Mouse (Mus musculus): ENCODE measurements around the gene Actbl2. TPM values are rescaled to one million over a fixed set of nuclear protein-coding genes. Genes with fewer than 3 reads are reported as not detected.
A peak's percentile ranks its signal among the peaks of the same experiment; 100 is the strongest.

Actbl2 gene
- total RNA-seq, 2 experiments from 2014 or later = not detected

DNA sequence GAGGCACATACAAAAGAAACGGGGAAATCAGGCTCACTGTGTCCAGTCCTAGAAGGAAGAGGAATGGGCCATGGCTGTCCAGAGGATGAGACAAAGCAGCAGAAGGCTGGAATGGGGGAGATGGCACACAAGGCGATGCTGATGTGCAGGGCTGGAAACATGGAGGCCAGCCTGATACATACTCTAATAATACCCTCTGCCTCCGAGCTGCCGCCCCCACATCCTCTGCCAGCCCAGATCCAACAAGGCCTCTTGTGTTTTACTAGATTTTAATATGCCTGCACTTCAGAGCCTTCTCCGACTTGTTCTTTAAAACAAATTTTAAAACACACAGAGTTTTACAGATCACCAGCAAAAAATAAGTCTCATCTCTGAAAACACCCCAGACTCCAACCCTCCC, 14.2 kb downstream of the Actbl2 start:
- intact Hi-C loops (cut with DNase I) = no loop called here
- no peak for DNase-seq

DNA sequence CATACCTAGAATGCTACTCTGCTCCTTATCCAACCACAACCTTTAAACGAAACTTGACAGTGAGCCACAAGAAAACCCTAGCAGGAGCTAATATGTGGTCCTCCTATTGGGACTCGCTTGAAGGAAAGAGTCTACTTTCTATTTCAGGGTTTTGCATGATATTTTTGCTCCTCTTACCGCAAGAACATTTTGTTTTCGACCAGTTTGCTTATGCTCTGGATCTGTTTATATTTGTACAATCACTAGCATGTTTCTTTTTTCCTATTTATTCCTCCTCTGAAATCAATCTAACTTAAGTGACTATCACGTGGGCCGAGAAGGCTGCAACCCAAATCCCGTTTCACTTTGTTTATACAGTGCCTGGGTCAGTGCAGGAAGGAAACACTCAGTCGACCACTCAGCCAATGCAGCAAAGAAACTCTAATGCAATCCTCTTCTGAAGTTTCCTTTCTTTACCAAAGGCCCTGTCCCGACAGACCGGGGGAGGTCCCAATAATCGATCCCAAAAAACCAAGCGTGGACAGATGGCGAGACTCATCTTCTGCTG, 15.0 kb downstream of the Actbl2 start:
- no peak for DNase-seq
- intact Hi-C loops (cut with DNase I) = no loop called here

DNA sequence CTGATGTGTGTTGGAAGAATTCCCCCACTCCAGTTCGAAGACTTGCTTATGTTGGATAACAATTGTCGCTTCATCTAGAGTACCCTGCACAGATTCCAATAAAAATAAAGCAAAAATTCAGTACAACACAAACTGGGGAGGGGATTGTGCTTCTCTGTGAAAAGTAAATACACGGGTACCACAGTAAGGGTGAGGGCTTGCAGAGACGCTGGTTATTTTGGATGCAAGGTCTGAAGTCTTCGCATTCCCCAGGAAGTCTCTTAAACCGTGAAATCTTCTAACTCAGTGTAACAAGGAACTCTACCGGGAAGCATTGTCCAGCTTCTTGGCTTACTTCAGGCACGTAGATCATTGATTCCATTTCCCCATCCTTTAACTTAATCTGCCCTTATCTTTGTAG, 17.1 kb downstream of the Actbl2 start:
- intact Hi-C loops (cut with DNase I) = no loop called here
- DNase-seq = no peak

DNA sequence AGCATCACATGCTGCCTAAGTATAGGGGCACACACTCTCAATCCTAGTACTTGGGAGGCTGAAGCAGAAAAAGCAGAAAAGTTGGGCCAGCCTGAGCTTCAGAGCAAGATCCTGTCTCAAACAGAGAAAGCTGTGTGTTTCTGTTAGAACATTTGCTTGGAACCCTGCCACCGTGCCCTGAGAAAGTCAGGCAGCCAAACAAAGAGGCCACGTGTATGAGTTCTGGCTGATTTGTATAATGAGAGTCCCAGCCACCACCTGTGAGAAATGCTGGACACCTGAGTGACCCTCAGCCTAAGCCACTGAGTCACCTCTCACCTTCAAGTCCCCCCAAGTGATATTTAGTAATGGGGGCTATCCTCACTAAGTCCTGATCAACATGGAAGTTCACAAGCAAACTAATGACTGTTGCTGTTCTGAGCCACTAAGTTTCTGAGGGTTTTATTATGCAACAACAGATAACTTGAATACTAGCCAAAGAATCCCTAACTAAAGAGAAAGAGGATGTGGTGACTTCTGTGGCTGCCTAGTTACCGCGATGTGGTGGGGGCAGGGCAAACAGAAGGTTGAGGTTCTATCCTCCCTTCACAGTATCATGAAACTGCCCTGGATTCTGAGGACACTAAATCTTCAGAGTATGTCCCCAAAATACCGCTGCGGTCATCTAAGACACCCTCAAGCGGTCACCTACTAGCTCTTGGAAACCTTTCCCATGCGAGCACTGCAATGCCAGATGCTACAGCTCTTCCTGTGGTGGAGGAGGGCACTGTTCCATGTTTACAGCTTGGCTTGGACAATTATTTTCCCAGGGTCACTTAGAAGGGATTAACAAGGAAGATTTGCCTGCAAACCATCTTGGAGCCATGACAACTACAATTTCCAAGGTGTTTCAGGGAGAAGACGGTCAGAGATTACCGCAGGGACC, 31.9 kb downstream of the Actbl2 start:
- DNase-seq = peak; percentile 14 to 21
- intact Hi-C loops (cut with DNase I) = no loop called here

DNA sequence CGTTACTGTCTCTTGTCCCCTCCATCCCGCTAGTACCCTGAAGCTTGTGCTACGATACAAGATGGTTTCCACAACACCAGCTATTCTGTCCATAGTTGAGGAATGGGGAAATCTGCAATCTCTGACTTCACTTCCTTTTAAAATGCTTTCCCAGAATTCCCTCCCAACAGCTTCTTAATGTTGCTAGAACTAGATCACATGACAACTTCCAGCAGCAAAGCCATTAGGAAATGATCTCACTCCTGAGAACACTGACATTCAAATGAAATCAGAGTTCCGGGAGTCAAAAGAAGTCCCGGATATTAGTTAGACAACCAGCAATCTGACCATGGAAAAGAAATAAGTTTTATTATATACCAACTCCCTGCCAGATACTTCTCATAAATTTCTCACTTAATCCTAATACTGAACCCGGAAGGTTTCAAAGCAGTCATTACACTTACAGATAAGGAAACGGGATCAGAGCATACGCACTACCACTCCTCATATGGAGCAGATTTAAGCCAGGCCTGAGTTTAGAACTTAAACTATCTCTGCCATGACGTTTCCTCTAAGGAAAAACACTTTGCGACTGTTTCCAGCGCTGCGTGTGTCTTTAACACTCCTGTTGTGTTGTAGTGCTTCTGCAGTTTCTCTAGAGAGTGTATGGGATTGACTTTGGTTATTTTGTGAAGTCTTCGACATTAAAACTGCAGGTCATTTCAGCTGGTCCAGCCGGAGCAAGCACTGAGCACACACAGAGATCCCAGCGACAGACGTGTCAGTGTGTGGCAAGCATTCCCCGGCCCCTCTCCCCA, 36.5 kb downstream of the Actbl2 start:
- DNase-seq = no peak
- intact Hi-C loops (cut with DNase I) = no loop called here

DNA sequence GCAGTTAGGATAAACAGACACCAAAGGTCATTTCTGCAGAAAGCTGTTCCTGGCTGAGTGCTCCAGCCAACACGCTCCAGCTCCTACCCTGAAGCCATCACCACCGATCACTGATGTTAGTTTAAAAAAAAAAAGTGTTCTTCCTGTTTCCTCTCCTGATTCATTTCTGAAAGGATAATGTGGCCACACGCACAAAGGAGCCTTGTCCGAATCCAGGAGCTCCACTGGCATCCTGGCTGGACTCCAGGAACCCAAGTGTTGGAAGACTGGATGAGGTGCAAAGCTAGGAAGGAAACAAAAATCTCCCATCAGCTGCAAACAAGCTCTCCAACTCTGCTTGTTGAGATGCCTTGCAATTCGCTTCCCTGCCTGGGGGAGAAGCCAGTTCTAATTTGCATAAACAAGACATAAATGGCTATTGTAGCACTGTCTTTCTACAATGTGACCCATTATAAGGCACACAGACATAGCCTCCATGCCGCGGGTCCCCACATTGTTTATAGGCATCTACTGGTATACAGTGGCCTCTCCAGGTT, 37.2 kb downstream of the Actbl2 start:
- intact Hi-C loops (cut with DNase I) = no loop called here
- DNase-seq = peak in 1 of 2 experiments; percentile 33

DNA sequence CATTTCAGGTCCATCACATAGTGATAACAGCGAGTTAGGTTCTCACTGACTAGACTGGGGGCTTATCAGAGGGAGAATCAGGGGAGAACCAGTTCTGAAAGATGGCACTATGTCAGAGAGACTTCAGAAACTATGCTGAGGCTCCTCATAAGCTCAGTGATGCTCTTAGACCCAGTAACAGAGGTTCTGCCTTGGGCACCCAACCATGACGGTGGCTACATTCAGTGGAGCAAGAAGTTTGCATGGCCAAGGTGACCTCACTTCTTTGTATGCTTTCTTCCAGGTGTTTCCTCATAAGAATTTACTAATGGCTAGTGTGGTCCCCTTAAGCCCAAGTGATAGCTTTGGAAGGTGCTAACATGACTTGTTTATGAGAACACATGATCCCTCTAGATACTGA, 38.7 kb downstream of the Actbl2 start:
- intact Hi-C loops (cut with DNase I) = no loop called here
- no peak for DNase-seq

DNA sequence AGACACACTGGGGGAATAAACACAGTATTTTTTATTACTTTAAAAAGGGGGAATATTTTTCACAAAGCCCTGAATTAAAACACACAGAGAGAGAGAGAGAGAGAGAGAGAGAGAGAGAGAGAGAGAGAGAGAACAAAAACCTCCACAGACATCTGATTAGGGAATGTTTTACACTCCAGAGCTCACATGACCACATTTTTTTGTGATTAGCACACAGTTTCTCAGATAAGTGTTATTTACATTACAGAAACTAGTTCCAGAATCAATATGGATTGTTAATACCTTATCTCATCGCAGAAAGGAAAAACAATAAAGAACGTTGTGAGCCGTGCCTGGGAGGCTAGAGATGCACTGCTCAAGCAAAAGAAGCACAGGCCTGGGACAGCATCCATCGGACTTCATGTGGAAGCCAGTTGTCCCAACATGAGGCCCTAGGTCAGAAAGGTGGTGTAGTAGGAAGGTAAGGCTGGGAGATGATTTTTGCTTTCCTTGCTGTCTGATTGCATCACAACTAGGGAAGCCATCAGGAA, 40.2 kb downstream of the Actbl2 start:
- intact Hi-C loops (cut with DNase I) = no loop called here
- DNase-seq = no peak

DNA sequence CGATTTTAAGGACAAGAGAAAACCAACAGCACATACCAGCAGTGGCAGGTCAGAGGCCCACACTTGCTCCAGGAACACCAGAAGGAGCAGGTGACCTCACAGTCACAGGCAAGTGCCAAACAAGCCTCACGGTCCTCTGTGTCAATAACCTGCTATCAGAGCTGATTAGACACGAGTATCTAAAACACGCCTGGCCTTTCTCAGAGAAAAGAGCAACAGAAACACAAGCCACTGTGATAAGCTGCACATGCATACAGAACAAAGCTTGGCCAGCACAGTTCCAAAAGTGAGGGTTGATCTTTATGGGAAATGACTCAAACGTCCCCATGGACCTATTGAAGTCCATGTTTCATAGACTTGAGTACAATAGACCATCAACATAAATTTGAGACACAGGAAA, 41.2 kb downstream of the Actbl2 start:
- intact Hi-C loops (cut with DNase I) = no loop called here
- no peak for DNase-seq

DNA sequence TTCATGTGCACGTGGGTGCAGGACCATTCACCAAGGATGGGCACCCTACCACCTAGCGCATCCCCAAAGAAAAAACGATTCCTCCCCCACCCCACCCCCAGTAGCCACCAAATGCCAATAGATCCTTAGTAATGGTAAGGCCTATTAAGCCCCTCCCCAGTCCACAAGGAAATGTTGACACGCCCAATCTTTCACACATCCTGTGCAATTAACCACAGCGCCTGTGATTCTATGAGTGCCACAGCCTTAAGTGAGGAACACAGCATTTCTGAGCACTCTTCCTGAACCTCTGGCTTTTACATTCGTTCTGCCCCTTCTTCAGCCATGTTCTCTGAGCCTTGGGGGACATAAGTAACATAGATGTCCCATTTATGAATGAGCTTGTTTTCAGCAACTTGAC, 42.8 kb downstream of the Actbl2 start:
- DNase-seq = no peak
- intact Hi-C loops (cut with DNase I) = no loop called here

DNA sequence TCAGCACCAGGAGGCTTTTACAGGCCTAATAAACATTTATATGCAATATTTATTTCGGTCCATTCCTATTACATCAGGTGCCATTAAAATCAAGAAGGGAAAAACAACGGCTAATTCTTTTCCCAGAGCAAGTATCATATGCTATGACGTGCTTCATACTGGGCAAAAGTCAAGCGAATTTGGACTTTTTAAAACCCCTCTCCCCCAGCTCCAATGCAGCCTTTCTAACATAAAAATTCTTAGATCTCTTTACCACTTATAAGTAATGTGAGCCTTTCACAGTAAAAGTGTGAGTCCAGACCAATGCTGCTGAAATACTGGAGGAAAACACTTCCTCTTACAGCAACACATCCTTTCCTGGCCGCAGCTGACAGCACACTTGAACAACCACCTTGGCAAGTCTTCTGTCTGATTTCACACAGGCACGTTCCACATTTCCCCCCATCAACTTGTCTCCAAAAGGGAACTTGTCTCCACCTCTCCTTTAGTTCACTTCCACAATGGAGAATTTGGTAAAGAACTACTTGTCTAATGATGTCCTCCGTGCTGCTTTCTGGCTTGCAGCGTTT, 44.4 kb downstream of the Actbl2 start:
- intact Hi-C loops (cut with DNase I) = no loop called here

DNA sequence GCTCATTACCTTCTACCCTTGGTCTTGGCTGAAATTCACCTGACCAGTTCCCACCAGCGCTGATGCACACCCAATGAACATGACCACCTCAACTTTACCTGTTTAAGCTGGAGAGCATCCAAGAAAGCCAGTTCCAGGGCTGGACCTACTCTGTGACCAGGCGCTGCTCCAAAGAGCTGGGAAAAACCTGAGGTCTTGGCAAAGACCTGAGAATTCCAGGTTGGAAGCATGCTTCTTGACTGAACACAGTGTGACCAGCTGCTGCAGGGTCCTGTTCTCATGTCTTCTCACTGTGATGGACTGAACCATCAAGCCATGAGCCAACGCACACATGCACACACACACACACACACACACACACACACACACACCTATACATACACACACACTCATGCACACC, 46.0 kb downstream of the Actbl2 start:
- DNase-seq = no peak
- intact Hi-C loops (cut with DNase I) = no loop called here

More for the DNA sequence above, 44.4 kb downstream of the Actbl2 start:
- DNase-seq = no peak

DNA sequence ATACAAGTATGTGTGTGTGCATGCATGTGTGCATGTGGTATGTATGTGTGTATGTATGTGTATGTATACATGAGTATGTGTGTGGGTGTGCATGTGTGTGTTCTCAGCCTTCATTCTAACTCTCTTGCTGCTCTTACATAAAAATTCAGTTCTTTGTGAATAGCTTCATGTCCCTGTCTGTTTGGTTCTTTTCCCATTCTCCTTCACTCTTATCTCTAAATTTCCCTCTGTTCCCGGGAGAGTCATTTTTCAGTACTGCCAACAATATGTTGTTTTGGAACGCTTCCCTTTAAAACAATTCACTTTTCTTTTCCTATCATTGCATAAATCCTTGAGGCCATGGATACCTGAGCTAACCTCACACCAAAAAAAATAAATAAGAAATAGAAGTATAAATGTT, 46.6 kb downstream of the Actbl2 start:
- intact Hi-C loops (cut with DNase I) = no loop called here
- DNase-seq = no peak

DNA sequence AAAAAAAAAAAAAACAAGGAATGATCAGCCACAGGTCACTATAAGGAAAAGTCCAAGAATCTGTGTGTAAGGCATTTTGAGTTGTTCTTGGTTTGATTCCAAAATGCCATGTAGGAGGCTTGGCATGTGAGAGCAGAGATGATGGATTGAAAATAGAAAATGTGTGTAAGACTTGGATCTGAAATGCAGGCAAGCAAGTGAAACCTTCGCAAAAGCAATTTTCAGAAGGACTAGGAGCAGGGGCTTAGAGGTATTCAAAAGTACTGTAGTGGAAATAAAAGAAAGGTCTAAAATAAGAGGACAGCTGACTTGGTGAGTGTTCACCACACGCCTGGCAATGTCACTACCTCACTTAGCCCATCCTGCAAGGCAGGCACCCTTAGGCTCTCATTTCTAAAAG, 49.4 kb downstream of the Actbl2 start:
- intact Hi-C loops (cut with DNase I) = no loop called here

DNA sequence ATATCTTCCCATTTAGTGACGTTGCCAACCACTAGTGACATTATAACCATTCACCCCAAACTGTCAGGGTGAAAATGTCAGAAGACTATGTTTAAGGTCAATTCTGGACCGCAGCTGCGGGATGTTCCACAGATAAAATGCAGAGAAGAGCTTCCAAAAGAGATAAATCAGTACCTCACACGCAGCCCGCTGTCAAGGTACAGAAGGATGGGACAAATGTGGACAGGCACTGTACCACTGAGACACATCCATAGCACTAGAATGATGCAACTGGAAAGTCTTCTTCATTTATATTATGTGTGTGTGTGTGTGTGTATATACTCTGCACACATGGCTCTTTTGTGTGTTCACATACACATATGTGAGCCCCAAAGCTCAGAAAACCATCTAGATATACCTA, 49.9 kb downstream of the Actbl2 start:
- DNase-seq = no peak
- intact Hi-C loops (cut with DNase I) = no loop called here

More for the DNA sequence above, 49.4 kb downstream of the Actbl2 start:
- no peak for DNase-seq

Other genes with a start within 250 kb of the Actbl2 start
- 10 to 100 TPM; 44.0 to 48.8 TPM for gene Gpbp1, start 235.1 kb downstream of the Actbl2 start, total RNA-seq (2021)

Data from heart, postnatal 36 days (tissue).